Mouse (Mus musculus) hindbrain, embryonic 14.5 days (tissue): ENCODE measurements around the gene Arhgap35. TPM values are rescaled to one million over a fixed set of nuclear protein-coding genes. Genes with fewer than 3 reads are reported as not detected.

ENCODE experiments used
- ATAC-seq: fragments of 200-750 bp; cut with Nextera tagmentation; 2 replicates; pipeline ENCODE4 v1.8.0; 2017; ENCODE audit warnings: moderate number of reproducible peaks, mild to moderate bottlenecking, moderate TSS enrichment, moderate library complexity; ENCODE audit not compliant: low FRiP score
- DNase-seq: peaks from one replicate; pipeline ENCODE4 v3.0.0-alpha.2; 2015; ENCODE audit warnings: low spot score
- H3K27ac ChIP-seq: fragments of 300-500 bp; sonication (generic); 2 replicates; pipeline ENCODE4 v1.5.1; 2014; ENCODE audit warnings: mild to moderate bottlenecking, moderate library complexity
- H3K27me3 ChIP-seq: fragments of 300-500 bp; sonication (generic); 2 replicates; pipeline ENCODE4 v1.6.1; 2014; ENCODE audit warnings: mild to moderate bottlenecking, low read length, mixed read lengths; ENCODE audit not compliant: control insufficient read depth, insufficient read depth
- H3K36me3 ChIP-seq: fragments of 300-500 bp; sonication (generic); replicated peaks from 2 replicates; pipeline ENCODE4 v1.6.1; 2014; ENCODE audit not compliant: control insufficient read depth, insufficient read depth
- H3K4me1 ChIP-seq: fragments of 300-500 bp; sonication (generic); replicated peaks from 2 replicates; pipeline ENCODE4 v1.6.1; 2014; ENCODE audit warnings: antibody characterized with exemption, low read length, mixed read lengths; ENCODE audit not compliant: control insufficient read depth, insufficient read depth
- H3K4me2 ChIP-seq: fragments of 300-500 bp; sonication (generic); replicated peaks from 2 replicates; pipeline ENCODE4 v1.6.1; 2014; ENCODE audit warnings: mild to moderate bottlenecking, moderate library complexity
- H3K4me3 ChIP-seq: fragments of 300-500 bp; sonication (generic); replicated peaks from 2 replicates; pipeline ENCODE4 v1.5.1; 2014; ENCODE audit warnings: mild to moderate bottlenecking, low read length
- H3K9ac ChIP-seq: fragments of 300-500 bp; sonication (generic); 2 replicates; pipeline ENCODE4 v1.6.1; 2014
- H3K9me3 ChIP-seq: fragments of 300-500 bp; sonication (generic); 2 replicates; pipeline ENCODE4 v1.6.1; 2016; ENCODE audit warnings: low read length; ENCODE audit not compliant: control insufficient read depth
- WGBS: fragments of 180-500 bp; shearing (Covaris S2); extraction: QIAGEN DNeasy Blood & Tissue Kit; methylation state at CpG from one replicate; pipeline ENCODE4 v1.1.7; 2014; 5-methylcytosine and 5-hydroxymethylcytosine counted together
- polyA plus RNA-seq: library from polyadenylated mRNA; unstranded; fragments of >200 nt; fragmentation: Nextera tagmentation; extraction: Ambion mirVana; gene quantifications from 2 replicates; pipeline ENCODE4 v1.2.1, GENCODE M21; 2014

Gene Arhgap35
- polyA plus RNA-seq, 1 experiment from 2014 or later = 39.7 TPM

DNA sequence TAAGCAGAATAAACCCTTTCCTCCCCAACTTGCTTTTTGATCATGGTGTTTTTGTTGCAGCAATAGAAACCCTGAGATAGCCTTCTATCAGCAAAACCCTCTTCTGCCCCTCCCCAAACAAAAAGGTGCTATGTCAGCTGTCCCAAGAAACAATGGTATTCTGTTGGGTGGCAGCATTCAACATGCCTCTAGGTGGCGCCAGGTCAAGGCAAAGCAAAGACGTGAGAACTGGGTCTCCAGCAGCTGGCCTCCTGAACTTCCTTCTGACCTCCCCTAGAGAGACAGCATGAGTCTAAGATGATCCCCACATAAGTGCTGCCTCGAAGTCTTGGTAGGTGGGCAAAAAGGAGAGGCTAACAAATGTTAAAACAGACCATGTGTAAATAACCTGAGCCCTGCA lies 107.5 kb downstream of the Arhgap35 start:
- Histone ChIP-seq H3K4me2 (no peak overlapping the region), H3K9me3 (no peaks in the 10 kb centered on the region), H3K4me3 (no peak overlapping the region), H3K9ac (no peak overlapping the region), H3K4me1 (no peaks in the 10 kb centered on the region), H3K27me3 (no peaks in the 10 kb centered on the region), H3K27ac (no peak overlapping the region), H3K36me3 (peaks cover 77% of the 10 kb centered on the region)
- WGBS = 32% methylated on average over 3 of the region's 3 CpGs
- no peak for DNase-seq
- no peak for ATAC-seq

DNA sequence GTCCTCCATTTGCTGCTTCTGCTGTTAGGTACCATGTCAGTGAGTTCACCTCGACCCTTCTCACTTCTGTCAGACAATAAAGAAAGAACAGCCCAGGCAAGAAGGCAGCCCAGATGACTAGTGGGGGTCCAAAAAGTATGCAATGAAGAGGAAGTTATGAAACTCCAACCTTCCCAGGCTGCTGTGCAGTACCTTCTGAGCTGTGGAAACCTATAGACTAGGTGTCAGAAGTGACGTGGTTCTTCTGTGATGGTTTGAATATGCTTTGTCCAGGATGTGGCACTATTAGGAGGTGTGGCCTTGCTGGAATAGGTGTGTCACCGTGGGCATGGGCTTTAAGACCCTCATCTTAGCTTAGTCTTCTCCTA lies 109.6 kb downstream of the Arhgap35 start:
- H3K36me3 ChIP-seq = peaks cover 78% of the 10 kb centered on the region

DNA sequence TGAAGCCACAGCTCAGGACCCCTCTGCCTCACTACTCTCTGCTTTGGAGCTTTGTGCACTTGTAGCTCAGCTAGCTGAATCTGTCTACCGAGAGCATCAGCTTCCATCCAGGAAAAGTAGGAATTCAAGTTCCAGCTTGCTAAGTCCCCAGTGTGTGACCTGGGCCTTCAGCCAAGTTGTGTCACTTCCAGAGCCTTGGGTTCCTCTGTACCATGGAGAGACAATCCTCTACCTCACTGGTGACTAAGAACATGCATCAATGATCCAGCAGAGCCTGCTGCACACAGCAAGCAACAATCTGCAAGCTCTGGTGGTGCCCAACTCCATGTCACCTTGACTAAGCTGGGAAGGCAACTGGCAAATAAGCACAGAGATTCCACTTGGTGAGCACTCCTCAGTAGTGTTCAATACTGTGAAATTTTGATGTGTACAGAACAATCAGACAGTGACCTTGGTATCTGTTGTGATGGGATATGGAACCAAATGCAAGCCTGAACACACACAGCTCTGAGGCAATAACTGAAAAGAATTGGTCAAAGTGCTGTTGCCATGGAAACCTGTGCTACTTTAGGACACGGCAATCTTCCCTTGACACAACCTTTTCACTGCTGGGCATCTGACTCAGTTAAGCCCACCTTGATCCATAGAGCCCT lies 110.1 kb downstream of the Arhgap35 start:
- no peaks in the 10 kb centered on the region for H3K4me1 ChIP-seq
- WGBS = 52% methylated on average over 2 of the region's 2 CpGs
- no peak overlapping the region for H3K4me3 ChIP-seq
- H3K27ac ChIP-seq = no peak overlapping the region
- H3K36me3 ChIP-seq = peaks cover 77% of the 10 kb centered on the region
- DNase-seq = no peak
- no peaks in the 10 kb centered on the region for H3K9me3 ChIP-seq
- no peak overlapping the region for H3K4me2 ChIP-seq
- H3K9ac ChIP-seq = no peak overlapping the region
- H3K27me3 ChIP-seq = no peaks in the 10 kb centered on the region
- ATAC-seq = no peak

More for the DNA sequence above, 109.6 kb downstream of the Arhgap35 start:
- ATAC-seq (no peak), DNase-seq (no peak)
- Histone ChIP-seq H3K27ac (no peak overlapping the region), H3K9ac (no peak overlapping the region), H3K9me3 (no peaks in the 10 kb centered on the region), H3K4me2 (no peak overlapping the region), H3K4me3 (no peak overlapping the region), H3K27me3 (no peaks in the 10 kb centered on the region), H3K4me1 (no peaks in the 10 kb centered on the region)
- 98% methylated on average over 3 of the region's 3 CpGs for WGBS

DNA sequence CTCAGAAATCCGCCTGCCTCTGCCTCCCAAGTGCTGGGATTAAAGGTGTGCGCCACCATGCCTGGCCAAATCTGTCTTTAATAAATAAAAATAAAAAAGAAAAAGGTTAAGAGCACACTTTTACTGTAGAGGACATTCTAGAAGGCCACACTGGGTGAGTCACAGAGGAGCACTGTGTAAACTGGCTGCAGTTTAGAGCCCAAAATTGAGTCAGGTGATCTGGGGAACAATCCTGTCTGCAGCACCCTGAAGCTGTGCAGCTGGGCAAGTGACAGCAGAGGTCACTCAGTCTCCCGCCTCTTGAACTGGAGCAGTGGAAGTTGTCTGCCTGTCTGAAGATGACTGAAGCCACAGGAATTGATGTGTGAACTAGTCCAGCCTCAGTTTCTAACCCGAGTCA lies 113.2 kb downstream of the Arhgap35 start:
- Histone ChIP-seq H3K36me3 (peaks cover 92% of the 10 kb centered on the region), H3K4me3 (no peak overlapping the region), H3K27ac (no peak overlapping the region), H3K9ac (no peak overlapping the region), H3K4me1 (no peaks in the 10 kb centered on the region), H3K27me3 (no peaks in the 10 kb centered on the region), H3K9me3 (no peaks in the 10 kb centered on the region), H3K4me2 (no peak overlapping the region)
- WGBS = 94% methylated on average over 4 of the region's 4 CpGs
- ATAC-seq (no peak), DNase-seq (no peak)

DNA sequence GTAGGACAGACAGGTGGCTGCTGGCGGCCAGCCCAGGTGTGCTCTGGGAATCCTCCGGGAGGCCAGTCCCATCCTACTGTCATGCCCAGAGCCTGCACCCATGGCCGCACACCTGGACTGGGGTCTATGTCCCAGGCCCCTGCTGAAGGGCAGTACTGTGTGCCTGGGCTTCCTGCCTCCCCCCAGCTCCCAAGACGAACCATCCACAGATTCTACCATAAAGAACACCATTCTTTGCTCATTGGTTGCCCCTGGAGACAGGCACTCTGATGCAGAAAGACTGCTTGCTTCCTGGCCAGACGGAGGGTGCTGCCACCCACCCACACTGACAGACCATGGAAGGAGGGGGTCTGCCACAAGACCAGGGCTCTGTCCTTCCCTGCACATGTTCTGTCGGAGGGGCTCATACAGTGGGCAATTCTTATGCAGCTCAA lies 115.1 kb downstream of the Arhgap35 start:
- WGBS = 65% methylated on average over 6 of the region's 6 CpGs

DNA sequence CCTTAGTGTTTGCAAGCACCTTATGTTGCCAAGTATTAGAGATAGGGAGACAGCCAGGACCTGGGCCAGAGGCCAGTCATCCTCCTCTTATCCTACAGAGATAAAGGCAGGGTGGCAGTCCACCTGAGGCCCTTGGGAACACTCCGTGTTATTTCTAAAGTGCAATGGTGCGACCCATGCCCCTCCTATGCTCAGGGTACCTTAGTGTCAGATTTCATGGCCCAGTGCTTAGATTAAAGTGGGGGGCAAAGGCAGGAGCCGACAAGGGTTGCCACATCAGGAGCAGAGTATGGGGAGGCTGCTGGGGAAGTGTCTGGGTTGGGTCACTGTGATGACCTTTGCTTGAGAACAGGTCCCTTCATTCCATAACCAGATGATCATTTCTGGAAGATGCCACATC lies 118.5 kb downstream of the Arhgap35 start:
- no peak overlapping the region for H3K27ac ChIP-seq
- H3K4me3 ChIP-seq = no peak overlapping the region
- peaks cover 66% of the 10 kb centered on the region for H3K36me3 ChIP-seq
- H3K4me2 ChIP-seq = no peak overlapping the region
- H3K9ac ChIP-seq = no peak overlapping the region
- no peaks in the 10 kb centered on the region for H3K4me1 ChIP-seq
- H3K27me3 ChIP-seq = no peaks in the 10 kb centered on the region
- no peaks in the 10 kb centered on the region for H3K9me3 ChIP-seq
- DNase-seq (no peak), ATAC-seq (no peak)
- WGBS = 90% methylated on average over 3 of the region's 3 CpGs

More for the DNA sequence above, 115.1 kb downstream of the Arhgap35 start:
- H3K36me3 ChIP-seq = peaks cover 90% of the 10 kb centered on the region
- peak; percentile 69 for ATAC-seq
- H3K27ac ChIP-seq = no peak overlapping the region
- H3K27me3 ChIP-seq = no peaks in the 10 kb centered on the region
- H3K9me3 ChIP-seq = no peaks in the 10 kb centered on the region
- no peak overlapping the region for H3K4me3 ChIP-seq
- H3K4me1 ChIP-seq = no peaks in the 10 kb centered on the region
- no peak overlapping the region for H3K9ac ChIP-seq
- H3K4me2 ChIP-seq = no peak overlapping the region
- DNase-seq = no peak

DNA sequence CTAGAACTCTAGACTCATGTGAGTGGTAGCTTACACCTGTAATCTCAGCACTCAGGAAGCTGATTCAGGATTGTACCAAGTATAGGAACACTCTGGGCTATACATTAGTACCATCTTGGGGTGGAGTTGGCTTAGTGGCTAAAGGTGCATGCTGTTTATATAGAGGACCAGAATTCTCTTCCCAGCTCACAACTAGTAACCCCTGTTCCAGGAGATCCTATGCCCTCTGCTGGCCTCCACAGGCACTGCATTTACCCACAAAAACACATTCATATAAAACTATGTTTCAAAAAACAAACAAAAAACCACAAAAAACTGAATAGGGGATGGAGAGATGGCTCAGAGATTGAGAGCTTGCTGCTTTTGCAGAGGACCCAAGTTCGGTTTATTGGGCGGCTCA lies 121.4 kb downstream of the Arhgap35 start:
- Histone ChIP-seq H3K9ac (no peak overlapping the region), H3K4me1 (no peaks in the 10 kb centered on the region), H3K27me3 (no peaks in the 10 kb centered on the region), H3K4me3 (no peak overlapping the region), H3K27ac (no peak overlapping the region), H3K4me2 (no peak overlapping the region), H3K9me3 (no peaks in the 10 kb centered on the region), H3K36me3 (peaks cover 41% of the 10 kb centered on the region)
- 35% methylated on average over 2 of the region's 2 CpGs for WGBS
- no peak for ATAC-seq
- peak; percentile 63 for DNase-seq

DNA sequence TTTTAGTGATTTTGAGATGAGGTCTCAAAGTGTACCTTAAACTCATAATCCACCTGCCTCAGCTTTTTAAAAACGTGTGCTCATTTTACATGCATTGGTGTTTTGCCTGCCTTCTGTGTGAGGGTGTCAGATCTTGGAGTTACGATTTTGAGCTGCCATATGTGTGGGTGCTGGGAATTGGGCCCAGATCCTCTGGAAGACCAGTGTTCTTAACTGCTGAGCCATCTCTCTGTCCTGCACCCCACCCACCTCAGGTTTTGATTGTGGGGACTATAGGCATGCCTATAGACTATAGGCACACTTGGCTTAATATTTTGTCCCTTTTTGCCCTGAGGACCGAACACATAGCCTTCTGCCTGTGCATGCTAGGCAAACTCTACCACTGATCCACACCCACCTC lies 122.6 kb downstream of the Arhgap35 start:
- ATAC-seq = no peak
- Histone ChIP-seq H3K9ac (no peak overlapping the region), H3K4me3 (no peak overlapping the region), H3K4me1 (no peaks in the 10 kb centered on the region), H3K36me3 (peaks cover 30% of the 10 kb centered on the region), H3K27me3 (no peaks in the 10 kb centered on the region), H3K9me3 (no peaks in the 10 kb centered on the region), H3K27ac (no peak overlapping the region), H3K4me2 (no peak overlapping the region)
- WGBS = 64% methylated on average over 3 of the region's 3 CpGs
- no peak for DNase-seq

DNA sequence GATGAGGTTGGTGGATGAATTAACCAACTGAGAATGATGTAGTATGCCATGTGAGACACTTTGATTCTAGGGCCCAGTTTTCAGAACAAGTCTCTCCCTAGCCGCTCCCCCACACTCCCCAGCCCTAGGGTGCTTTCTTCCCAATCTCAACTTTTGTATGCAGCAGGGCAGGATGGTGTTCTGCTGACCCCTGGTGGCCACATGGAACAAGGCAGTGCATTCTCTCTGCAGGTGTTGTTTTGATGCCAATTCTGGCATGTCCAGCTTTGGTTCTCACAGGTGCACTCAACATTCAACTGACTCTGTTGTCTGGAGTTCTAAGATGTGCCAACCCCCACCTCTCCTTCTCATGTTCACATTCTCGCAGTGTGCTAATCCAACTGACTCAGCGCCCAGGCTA lies 123.0 kb downstream of the Arhgap35 start:
- Histone ChIP-seq H3K4me3 (no peak overlapping the region), H3K4me2 (no peak overlapping the region), H3K9ac (no peak overlapping the region), H3K36me3 (peaks cover 25% of the 10 kb centered on the region), H3K27me3 (no peaks in the 10 kb centered on the region), H3K27ac (no peak overlapping the region), H3K4me1 (no peaks in the 10 kb centered on the region), H3K9me3 (no peaks in the 10 kb centered on the region)
- DNase-seq (peak; percentile 71), ATAC-seq (0 out of 2 replicates have a peak, but pooled peaks have one; percentile 49)
- WGBS = 39% methylated on average over 3 of the region's 3 CpGs

DNA sequence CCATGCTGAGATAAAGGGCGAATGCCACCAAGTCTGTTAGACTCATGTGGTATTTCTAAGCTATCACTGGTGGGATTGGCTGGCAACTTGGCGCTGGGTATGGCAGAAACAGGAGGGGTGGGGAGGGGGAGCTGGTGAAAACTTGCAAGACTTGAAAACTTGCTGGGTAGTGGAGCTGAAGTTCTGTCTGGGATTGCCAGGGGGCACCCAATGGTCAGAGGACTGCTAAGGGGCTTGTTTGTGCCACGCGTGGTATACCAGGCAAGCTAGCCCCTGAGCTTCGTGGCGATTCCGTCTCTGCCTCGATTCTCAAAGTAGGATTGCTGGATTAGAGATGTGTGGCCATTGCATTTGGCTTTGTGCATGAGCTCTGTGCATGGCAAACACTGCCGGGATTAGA lies 124.8 kb downstream of the Arhgap35 start:
- no peaks in the 10 kb centered on the region for H3K27me3 ChIP-seq
- H3K9ac ChIP-seq = no peak overlapping the region
- H3K9me3 ChIP-seq = no peaks in the 10 kb centered on the region
- DNase-seq (no peak), ATAC-seq (no peak)
- H3K4me3 ChIP-seq = no peak overlapping the region
- WGBS = 82% methylated on average over 9 of the region's 9 CpGs
- no peak overlapping the region for H3K27ac ChIP-seq
- no peaks in the 10 kb centered on the region for H3K4me1 ChIP-seq
- peaks cover 7% of the 10 kb centered on the region; the same call in 1 of the 2 replicates for H3K36me3 ChIP-seq
- H3K4me2 ChIP-seq = no peak overlapping the region
